Mouse (Mus musculus) lung, postnatal 14 days (tissue): ENCODE results near the gene Junb.

ENCODE experiments used
- DNase-seq: peaks from one replicate; pipeline ENCODE4 v3.0.0; 2021

The Junb gene

DNA sequence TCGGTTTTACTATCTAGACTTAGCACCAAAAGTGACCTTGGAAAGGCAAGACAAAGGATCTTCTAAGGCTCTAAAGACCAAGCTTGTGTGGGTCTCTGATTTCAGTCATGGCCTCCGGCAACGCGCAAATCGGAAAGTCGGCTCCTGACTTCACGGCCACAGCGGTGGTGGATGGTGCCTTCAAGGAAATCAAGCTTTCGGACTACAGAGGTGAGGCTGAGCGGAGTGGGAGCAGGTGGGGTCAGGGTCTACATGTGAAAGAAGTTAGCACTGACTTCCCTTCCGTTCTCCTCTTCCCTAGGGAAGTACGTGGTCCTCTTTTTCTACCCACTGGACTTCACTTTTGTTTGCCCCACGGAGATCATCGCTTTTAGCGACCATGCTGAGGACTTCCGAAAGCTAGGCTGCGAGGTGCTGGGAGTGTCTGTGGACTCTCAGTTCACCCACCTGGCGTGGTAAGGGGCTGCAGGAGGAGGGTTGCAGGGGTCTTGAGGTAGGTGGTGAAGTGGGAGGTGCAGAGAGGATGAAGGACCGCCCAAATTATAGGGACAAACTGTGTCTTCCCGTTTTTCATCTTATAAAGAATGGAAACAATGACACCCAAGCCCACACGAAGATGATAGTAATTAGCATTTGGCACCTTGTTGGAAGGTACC, 8.3 kb downstream of the Junb start:
- no peak for DNase-seq

GRCm38 (mm10) chr8:84969241-84970134, 9.0 kb downstream of the Junb start, which contains the start of the genes Gm49661, Prdx2 and Rnaseh2a:
Gene Gm49661 (minus strand): TSS chr8:84969433.
Gene Prdx2 (plus strand): TSS chr8:84969587.
Gene Rnaseh2a (minus strand): TSS chr8:84969767.
- peak; percentile 74 for DNase-seq

- DNase-seq, result no peak
Observed at GRCm38 (mm10) chr8:84968650-84969049, 9.9 kb downstream of the Junb start.

DNA sequence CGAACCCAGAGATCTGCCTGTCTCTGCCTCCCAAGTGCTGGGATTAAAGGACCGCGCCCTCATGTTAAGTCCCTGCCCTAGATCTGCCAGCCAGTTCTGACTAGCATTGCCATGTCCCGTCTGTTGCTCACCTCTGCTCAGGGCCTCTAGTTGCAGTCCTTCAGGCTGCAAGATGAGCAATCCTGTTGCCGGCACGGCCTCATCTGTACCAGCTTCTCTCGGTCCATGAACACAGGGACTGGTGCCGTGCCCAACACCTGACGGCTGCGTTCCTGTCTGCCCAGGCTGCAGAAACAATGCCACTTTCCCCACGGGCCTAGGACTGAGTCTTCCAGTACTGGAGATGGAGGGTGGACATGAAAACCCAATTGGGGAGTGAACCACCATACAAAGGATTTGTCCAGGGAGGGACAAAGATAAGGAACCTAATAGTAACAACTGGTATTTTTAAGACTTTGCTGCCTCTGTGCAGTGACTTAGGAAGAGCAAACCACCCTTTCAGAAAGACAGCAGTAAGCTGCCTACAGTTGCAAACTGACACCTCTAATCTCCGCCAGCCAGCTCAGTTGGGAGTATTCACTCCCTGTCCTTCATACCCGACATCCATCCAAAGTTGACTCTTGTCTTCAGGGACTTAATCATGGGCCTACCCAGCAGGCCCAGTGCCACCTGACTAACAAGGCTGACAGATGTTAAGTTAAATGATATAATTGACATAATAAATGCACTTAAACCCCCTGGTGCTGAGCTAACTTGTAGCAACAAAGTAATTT, 10.8 kb downstream of the Junb start:
- no peak for DNase-seq

DNA sequence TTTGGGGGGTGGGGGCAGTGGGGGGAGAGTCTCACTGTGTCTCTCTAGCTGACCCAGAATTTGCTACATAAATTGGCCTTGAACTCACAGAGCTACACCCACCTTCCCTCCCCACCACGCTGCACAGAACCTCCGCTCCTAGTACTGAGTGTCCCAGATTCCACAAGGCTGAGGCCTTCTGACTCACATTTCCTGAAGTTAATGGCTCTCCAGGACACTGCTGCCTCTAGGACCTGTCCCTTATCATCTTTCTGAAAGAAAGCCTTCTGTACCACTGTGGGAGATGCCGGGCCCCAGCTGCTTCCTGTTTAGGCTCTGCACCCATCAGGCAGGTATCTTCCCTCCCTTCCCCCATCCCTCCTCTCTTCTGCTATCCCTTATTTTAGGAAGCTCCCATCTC, 11.9 kb downstream of the Junb start:
- DNase-seq, result no peak

- peak; percentile 92 for DNase-seq
Observed at GRCm38 (mm10) chr8:84965731-84966291, 12.7 kb downstream of the Junb start.

GRCm38 (mm10) chr8:84963952-84964351, 14.6 kb downstream of the Junb start:
- DNase-seq, result no peak

DNA sequence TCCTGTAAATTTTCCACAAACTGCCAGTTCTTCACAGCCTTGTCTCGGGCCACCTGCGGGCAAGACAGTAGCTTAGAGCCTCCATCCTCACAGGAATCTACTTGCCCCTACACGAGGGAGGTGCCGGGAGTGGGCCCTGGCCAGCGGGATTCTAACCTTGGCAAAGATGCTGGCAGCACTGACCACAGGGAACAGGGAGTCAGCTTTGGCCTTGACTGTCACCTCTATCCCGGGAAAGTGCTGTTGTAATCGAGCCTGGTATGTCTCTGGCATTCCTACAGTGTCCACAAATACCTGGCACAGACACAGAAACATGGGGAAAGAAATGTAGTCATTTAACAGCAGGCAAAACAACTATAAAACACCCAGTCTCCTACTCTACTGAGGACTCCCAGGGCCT, 18.7 kb downstream of the Junb start:
- no peak for DNase-seq

DNA sequence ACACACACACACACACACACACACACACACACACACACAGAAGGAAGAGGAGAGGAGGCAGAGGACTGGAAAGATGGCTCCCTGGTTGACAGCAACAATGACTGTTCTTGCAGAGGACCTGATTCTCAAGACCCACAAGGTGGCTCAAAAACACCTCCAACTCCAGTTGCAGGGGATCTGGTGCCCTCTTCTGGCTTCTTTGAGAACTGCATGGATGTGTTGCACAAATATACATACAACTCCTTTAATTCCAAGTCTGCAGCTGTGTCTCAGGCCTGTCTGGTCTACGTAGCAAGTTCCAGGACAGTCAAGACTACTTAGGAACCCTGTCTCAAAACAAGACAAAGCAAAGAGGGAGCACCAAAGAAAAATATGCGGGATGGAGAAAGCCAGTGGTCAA, 21.8 kb downstream of the Junb start:
- peak; percentile 77 for DNase-seq

GRCm38 (mm10) chr8:84952612-84953255, 25.8 kb downstream of the Junb start:
- DNase-seq, result peak; percentile 64

DNA sequence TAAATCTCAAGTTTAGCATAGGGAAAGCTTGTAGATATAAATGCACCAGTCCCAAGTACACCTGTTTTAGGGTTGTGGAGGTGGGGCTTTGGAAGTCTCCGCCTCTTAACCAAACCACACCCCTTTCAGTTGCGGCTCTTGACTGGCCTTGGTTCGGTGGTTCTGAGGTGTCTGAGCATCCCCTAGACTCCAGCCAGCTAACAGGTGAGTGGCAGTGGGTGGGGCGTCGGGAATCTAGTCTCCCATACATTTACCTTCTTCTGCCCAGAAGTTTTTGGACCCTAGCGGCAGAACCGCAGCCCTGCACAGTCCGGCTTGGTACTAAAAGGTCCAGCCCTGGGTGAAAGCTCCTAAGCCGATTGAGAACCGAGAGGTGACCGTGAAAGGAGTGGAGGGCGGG, 28.8 kb downstream of the Junb start:
- DNase-seq, result no peak

- peak; percentile 65 for DNase-seq
Observed at GRCm38 (mm10) chr8:84947241-84947545, 31.3 kb downstream of the Junb start.

DNA sequence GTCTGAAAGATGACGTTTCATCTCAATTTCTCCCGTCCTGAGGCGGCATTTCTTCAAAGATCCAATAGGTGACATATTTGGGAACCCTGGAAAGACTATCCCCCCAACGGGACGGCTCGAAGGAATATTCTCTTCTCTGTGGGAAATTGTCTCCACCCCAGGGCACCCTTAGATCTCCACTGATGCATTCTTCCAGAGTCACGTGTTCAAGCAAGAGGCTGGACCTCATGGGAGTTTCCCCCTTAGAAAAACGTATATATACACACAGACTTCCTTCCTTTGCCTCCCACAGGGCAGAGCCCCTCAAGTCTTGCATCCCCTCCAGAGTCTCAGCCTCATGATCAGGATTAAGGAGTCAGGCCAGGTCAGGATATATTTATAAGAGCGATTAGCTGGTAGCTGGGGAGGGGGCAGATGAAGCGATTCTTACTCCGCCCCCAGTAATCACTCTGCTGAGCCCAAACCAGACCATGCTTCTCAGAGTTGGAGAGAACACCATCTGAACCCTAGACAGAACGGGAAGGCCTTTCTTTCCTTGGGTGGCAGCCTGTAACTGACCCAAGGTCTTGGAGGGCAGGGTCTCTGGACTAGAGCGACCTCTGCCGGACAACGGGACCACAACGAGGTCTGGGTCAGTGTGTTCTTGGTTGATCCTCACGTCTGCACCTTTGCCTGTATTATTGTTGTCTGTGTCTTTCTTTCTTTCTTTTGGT, 31.8 kb downstream of the Junb start, which contains the start of gene Rtbdn:
TSS of gene Rtbdn (plus strand) at position 464 of the 713 bp plus-strand sequence.
- DNase-seq, result no peak

DNA sequence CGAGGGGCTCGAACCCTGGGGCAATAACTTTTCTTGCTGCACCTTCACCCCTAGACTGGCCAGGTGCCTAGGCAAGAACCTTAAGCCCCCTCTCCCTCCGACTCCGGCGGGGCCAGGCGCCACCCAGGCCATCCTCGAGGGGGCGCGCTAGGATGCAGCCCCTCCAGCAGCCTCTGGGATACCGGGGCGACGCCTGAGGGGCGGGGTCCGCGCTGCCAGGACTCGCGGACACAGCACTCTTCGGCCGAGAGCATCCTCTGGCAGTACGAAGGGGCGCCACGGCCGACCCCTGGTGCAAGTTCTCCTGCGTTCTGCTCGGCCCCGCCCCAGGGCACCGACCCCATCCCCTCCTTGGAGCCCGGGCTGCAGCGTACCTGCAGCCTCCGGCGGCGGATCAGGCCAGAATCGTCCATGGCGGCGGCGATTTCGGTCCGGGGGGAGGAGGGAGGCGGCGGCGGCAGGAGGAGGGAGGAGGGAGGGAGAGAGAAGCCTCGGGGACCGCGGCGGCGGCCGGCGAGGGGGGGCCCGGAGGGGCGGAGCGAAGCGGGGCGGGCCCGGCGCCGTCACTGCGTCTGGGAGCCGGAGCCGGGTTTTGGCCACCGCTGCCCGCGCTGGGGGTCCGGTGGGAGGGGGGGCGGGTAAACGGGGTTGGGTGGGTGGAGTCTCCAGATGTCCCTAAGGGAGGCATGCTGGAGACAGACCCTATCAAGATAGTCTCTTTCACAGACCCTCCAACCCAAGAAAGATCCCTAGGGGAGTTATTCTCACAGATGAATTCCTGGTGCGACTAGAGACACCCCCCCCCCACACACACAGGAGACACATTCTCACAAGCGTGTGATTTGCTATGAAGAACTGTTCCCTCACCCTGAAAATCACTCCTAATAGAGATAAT, 32.6 kb downstream of the Junb start:
- DNase-seq, result no peak

DNA sequence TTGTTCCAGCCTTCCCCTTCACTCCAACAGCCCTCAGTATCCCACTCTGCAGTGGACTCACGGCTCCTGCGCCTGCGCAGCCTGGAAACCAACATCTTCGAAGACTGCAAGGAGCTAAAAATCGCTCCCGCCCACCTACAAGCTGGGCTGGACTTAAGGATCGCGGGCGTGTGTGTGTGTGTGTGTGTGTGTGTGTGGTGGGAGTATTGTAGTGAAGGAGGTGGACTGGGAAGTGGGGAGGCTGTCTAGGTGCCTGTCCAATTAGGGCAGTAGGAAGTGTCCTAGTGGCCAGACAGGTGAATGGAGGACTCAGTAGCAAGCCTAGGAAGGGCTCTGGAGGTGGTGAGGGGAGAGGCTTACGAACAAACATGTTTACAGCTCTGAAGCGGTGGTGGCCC, 33.3 kb downstream of the Junb start:
- DNase-seq, result no peak

DNA sequence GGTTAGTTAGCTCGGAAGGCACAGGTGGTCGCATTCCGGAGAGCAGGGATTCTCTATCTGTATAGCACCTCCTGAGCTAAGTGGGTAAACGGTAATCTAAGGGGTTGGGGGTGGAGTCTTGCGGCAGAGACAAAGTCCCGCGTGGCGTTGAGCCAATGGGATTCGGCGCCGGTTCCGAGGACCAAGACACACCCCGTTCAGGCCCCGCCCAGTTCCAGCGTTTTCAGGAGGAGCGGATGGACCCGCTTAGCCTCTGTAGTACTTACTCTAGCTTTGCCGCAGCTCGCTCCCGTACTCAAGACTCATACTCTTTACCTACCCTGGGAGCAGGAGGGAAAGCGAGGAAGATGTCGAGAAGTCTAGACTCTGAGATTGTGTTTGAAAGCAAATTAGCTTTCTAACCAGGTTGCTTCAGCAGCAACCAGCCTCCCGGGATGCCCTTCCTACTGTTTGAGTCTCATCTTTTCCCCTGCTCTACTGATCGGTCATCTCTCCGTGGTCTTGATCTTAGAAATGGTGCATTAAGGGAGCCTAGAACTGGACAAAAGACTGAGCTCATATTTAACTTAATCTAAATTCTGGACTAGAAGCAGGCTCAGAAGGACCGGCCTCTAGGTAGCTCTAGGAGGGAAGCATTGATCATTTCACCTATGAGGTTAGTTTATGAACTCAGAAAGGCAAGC, 33.9 kb downstream of the Junb start:
- DNase-seq, result no peak

DNA sequence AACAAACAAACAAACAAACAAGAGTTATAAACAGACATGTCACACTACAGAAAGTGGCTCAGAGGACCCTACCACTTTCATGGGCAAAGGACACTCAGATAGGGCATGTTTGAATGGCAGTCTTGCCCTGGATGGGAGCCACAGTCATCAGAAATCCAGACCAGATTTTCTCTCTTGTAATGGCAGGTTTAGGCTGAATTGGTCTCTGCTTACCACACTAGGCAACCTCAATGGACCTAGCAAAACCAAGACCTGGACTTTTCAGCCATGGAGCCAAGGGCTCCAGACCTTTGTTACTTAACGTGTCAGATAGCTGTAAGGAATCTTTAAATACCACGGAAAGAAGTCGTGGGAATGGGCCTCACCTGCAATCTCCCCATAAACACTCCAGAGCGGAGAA, 34.8 kb downstream of the Junb start:
- DNase-seq, result no peak

- no peak for DNase-seq
Observed at GRCm38 (mm10) chr8:84937620-84938485, 40.7 kb downstream of the Junb start.

DNA sequence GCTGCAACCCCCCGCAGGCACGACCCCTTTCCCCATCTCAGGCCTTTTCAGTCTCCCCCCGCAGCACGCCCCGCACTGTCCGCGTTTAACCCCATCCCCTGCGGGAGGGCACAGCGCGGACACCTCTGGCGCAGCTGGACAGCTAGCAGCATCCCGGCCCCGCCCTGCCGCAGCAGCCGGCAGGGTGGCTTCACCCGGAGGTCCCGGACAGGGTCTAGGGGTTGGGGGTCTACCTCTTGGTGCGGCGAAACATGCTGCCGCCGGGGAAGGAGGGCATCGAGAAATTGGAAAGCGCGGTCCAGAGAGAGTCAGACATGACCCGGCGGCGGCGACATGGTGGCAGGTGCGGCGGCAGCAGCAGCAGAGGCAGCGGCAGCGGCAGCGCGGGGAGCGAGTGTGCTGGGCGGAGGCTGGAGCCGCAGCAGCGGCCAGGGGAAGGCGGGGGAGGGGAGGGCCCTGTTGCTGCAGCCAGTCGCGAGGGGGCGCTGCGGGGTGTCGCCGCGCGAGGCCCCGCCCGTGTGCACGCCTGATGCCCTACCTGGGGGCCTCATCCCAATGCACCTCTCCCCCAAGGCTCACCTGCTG, 41.5 kb downstream of the Junb start, which contains the start of gene Mast1:
TSS of gene Mast1 (minus strand) at position 398 of the 585 bp plus-strand sequence.
- DNase-seq, result peak; percentile 66
